8 mouse cellular contexts compared by ENCODE assay signal in the genomic region with DNA sequence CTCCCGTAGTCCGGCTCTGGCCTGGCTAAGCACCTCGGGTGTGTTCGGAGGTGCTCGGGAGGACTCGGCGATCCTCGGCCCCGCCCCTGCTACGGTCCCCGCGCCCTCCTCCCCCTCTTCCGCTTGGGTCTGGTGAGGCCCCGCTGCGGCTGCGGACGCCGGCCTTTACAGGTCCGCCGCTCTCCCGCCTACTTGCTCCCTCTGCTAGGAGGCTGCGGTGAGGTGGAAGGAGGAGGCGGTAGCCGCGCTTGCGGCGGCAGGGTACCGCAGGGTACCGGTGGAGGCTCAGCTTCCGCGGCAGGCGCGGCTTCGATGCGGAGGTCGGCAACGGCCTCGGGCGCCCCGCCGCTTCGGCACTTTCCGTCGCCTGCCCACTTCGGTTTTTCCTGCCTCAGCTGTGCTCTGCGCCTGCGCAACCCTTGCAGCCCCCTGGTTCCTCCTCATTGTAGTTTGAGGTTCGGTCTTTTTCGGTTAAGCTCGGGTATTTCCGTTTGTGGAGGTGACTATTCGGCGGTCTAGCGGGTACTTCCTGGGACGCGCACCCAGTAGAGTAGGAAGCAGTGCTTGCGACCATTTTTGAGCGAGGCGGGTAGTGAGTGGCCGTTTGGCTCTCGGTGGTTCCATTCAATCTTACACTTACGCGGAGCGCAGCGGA. TPM values are rescaled to one million over a fixed set of nuclear protein-coding genes. Genes with fewer than 3 reads are reported as not detected.
DNase-seq lines count a peak whose midpoint lies in the region; ATAC-seq lines count a peak whose summit lies in the region.

Gene Ube2m, minus strand, starts transcription at position 375 of the 655 bp plus-strand sequence.

- ATAC-seq in common myeloid progenitor, adult 5-6 weeks (replicated peaks; ENCODE audit: low read depth, poor library complexity, severe bottlenecking) = peak; percentile 53

- H3K27me3 ChIP-seq in megakaryocyte, embryonic 14.5 days (replicated peaks) = peaks cover 8% of the 10 kb centered on the region

- DNase-seq in ZHBTc4 (ENCODE audit: low read depth, low spot score) = peak; percentile 93
- peak; percentile 96 to 97 for DNase-seq in gastrocnemius, adult 8-10 months (ENCODE audit: low spot score in 2 of 2)
- DNase-seq in hindlimb bud, embryonic 11.5 days (ENCODE audit: extremely low spot score, low read depth, low spot score) = peak; percentile 99
- peak; percentile 98 for DNase-seq in left cerebral cortex, adult 8-10 months (ENCODE audit: low spot score in 2 of 2)
- DNase-seq in right cerebral cortex, postnatal 10 days (ENCODE audit: low spot score in 2 of 2) = peak; percentile 99 to 100
- DNase-seq in urinary bladder, postnatal 25 days (ENCODE audit: low spot score) = peak; percentile 98

- peaks cover 5% of the 10 kb centered on the region for H3K9me3 ChIP-seq in megakaryocyte, embryonic 14.5 days

- H3K4me3 ChIP-seq in megakaryocyte, embryonic 14.5 days (replicated peaks) = peak within 1 kb of the TSS; percentile 98

- H3K36me3 ChIP-seq in megakaryocyte, embryonic 14.5 days (replicated peaks; ENCODE audit: low read length) = peaks cover 38% of the 10 kb centered on the region

- H3K4me1 ChIP-seq in megakaryocyte, embryonic 14.5 days = peaks cover 84% of the 10 kb centered on the region

RNA-seq across cellular contexts. Expression of gene Ube2m, which starts in this region (rescaled TPM):
- 97.7 and 99.2 TPM in 2 replicates for total RNA-seq in common myeloid progenitor, adult 5-6 weeks (2017)
- 100 to 1,000 TPM; 139 to 166 (median 147) TPM for total RNA-seq in gastrocnemius, adult 8-10 months (2022)
- total RNA-seq in left cerebral cortex, adult 8-10 months (2022) = 100 to 1,000 TPM; 220 to 248 (median 229) TPM
- polyA plus RNA-seq in megakaryocyte, embryonic 14.5 days (2012; ENCODE audit: insufficient read depth, low replicate concordance) = 283 and 366 TPM in 2 replicates

Comparison
In these comparisons a context has a peak if more than half of its experiments do, and no peak if none do; other contexts are left out.
1. Peak in every context shown above with its lines: DNase-seq, ATAC-seq and H3K4me3 ChIP-seq.